Mouse (Mus musculus): Measurements from ENCODE around the gene Shisa5. TPM values are rescaled to one million over a fixed set of nuclear protein-coding genes. Genes with fewer than 3 reads are reported as not detected.

The Shisa5 gene
- polyA plus RNA-seq, 1 experiment = 48.3 TPM

DNA sequence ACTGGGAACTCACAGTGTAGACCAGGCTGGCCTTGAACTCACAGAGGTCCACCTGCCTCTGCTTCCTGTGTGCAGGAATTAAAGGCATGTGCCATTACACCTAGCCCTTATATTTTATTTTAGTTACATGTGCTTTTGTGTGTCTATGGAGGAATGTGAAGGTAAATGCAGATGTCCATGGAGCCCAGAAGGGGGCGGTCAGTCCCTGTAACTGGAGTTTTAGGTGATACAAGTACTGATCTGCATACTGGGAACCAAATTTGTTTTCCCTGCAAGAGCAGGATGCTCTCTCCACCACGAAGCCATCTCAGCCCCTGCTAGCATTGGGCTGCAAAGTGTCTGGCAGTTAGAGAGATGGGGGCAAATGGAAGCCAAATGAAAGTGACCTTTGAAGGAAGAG is 46.6 kb downstream of the Shisa5 start:
- Histone ChIP-seq H3K9me3 (replicated peaks; ENCODE audit: control insufficient read depth, insufficient read depth, low read length, poor library complexity, severe bottlenecking) (no peaks in the 10 kb centered on the region), H3K27me3 (ENCODE audit: control insufficient read depth, insufficient read depth, low read length, poor library complexity, severe bottlenecking) (no peaks in the 10 kb centered on the region), H3K9ac (ENCODE audit: low read depth, poor library complexity, severe bottlenecking) (no peak overlapping the region), H3K4me1 (ENCODE audit: control insufficient read depth, insufficient read depth, low read length) (no peaks in the 10 kb centered on the region), H3K27ac (ENCODE audit: insufficient read depth, low read length) (no peak overlapping the region), H3K4me3 (ENCODE audit: low read depth, low read length) (no peak overlapping the region), H3K36me3 (ENCODE audit: control insufficient read depth, insufficient read depth, low read length, poor library complexity, severe bottlenecking) (peaks cover 6% of the 10 kb centered on the region; the same call in 1 of the 2 replicates)
- peak; percentile 18 for TF ChIP-seq CTCF (IDR thresholded peaks at IDR 0.05; ENCODE audit: low read depth, low read length)
- no peak for TF ChIP-seq POLR2A (IDR thresholded peaks at IDR 0.05; ENCODE audit: insufficient read depth, low read length)

DNA sequence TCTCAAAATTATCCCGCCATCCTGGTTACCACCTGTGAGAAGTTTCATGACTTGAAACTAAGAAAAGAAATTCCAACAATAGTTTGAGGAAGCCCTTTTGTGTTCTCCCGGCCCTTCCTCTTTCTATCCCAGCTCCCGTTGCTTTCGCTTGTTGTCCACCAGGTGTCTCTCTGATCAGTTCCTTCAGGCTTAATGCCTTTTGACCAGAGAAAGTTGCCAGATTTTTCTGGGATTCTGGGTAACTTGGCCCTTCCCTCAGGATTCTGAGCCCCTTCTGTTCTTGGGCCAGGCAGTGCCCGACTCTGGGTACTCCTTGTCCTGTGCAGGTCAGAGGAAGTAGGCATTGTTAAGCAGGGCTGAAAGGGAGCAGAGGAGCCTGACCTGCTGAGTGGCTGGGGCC is 49.6 kb downstream of the Shisa5 start:
- Histone ChIP-seq H3K4me3 (ENCODE audit: low read depth, low read length) (no peak overlapping the region), H3K9ac (ENCODE audit: low read depth, poor library complexity, severe bottlenecking) (no peak overlapping the region), H3K27me3 (ENCODE audit: control insufficient read depth, insufficient read depth, low read length, poor library complexity, severe bottlenecking) (no peaks in the 10 kb centered on the region), H3K4me1 (ENCODE audit: control insufficient read depth, insufficient read depth, low read length) (no peaks in the 10 kb centered on the region), H3K36me3 (ENCODE audit: control insufficient read depth, insufficient read depth, low read length, poor library complexity, severe bottlenecking) (no peaks in the 10 kb centered on the region; the same call in 1 of the 2 replicates), H3K27ac (ENCODE audit: insufficient read depth, low read length) (no peak overlapping the region), H3K9me3 (replicated peaks; ENCODE audit: control insufficient read depth, insufficient read depth, low read length, poor library complexity, severe bottlenecking) (no peaks in the 10 kb centered on the region)
- TF ChIP-seq CTCF (IDR thresholded peaks at IDR 0.05; ENCODE audit: low read depth, low read length) = no peak

DNA sequence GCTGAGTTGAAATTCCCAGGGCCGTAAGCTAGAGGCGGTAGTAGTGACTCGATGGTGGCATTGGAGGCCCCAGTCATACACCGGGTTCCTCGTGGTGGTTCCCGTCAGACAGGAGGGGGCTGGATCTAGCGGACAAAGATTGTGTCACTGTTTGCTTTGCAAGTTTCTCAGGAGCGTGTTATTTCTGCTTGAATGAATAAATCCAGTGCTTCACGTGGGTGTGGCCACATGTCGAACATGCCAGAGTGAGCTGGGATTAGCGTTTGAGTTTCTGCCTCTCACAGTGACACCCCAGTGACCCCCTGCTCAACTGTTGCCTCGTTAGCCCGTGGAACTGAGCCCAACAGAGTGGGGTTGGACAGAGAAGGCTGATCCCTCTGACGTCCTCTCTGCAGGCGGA is 52.1 kb downstream of the Shisa5 start:
- no peak overlapping the region for H3K27ac ChIP-seq (ENCODE audit: insufficient read depth, low read length)
- H3K4me3 ChIP-seq (ENCODE audit: low read depth, low read length) = no peak overlapping the region
- TF ChIP-seq EP300 (IDR thresholded peaks at IDR 0.05; ENCODE audit: insufficient read depth, low read depth, low read length) = no peak
- no peak for TF ChIP-seq POLR2A (IDR thresholded peaks at IDR 0.05; ENCODE audit: insufficient read depth, low read length)
- TF ChIP-seq CTCF (IDR thresholded peaks at IDR 0.05; ENCODE audit: low read depth, low read length) = no peak
- H3K9me3 ChIP-seq (replicated peaks; ENCODE audit: control insufficient read depth, insufficient read depth, low read length, poor library complexity, severe bottlenecking) = no peaks in the 10 kb centered on the region
- peaks cover 3% of the 10 kb centered on the region for H3K4me1 ChIP-seq (ENCODE audit: control insufficient read depth, insufficient read depth, low read length)
- H3K27me3 ChIP-seq (ENCODE audit: control insufficient read depth, insufficient read depth, low read length, poor library complexity, severe bottlenecking) = no peaks in the 10 kb centered on the region
- no peaks in the 10 kb centered on the region; the same call in 1 of the 2 replicates for H3K36me3 ChIP-seq (ENCODE audit: control insufficient read depth, insufficient read depth, low read length, poor library complexity, severe bottlenecking)
- no peak overlapping the region for H3K9ac ChIP-seq (ENCODE audit: low read depth, poor library complexity, severe bottlenecking)

DNA sequence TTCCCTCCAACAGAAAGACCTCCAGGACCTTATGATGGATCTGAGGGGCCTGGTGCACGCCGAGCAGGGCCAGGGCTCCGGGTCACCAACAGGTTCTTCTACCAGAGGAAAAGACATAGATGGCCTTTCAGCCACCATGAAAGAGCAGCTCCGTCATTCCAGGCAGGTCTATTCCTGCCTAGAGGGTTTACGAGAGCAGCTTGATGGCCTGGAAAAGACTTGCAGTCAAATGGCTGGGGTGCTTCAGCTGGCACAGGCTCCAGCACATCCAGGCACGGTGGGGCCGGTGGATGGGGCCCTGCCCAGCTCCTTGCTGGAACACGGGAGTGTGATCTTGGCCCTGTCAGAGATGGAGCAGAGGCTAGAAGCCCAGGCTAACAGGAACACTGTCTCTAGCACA is 53.4 kb downstream of the Shisa5 start:
- peaks cover 4% of the 10 kb centered on the region for H3K4me1 ChIP-seq (ENCODE audit: control insufficient read depth, insufficient read depth, low read length)
- H3K9me3 ChIP-seq (replicated peaks; ENCODE audit: control insufficient read depth, insufficient read depth, low read length, poor library complexity, severe bottlenecking) = no peaks in the 10 kb centered on the region
- H3K27me3 ChIP-seq (ENCODE audit: control insufficient read depth, insufficient read depth, low read length, poor library complexity, severe bottlenecking) = no peaks in the 10 kb centered on the region
- no peak overlapping the region for H3K9ac ChIP-seq (ENCODE audit: low read depth, poor library complexity, severe bottlenecking)
- H3K27ac ChIP-seq (ENCODE audit: insufficient read depth, low read length) = no peak overlapping the region
- H3K36me3 ChIP-seq (ENCODE audit: control insufficient read depth, insufficient read depth, low read length, poor library complexity, severe bottlenecking) = no peaks in the 10 kb centered on the region; the same call in 1 of the 2 replicates
- TF ChIP-seq POLR2A (IDR thresholded peaks at IDR 0.05; ENCODE audit: insufficient read depth, low read length) = no peak
- no peak for TF ChIP-seq CTCF (IDR thresholded peaks at IDR 0.05; ENCODE audit: low read depth, low read length)
- no peak for TF ChIP-seq EP300 (IDR thresholded peaks at IDR 0.05; ENCODE audit: insufficient read depth, low read depth, low read length)
- H3K4me3 ChIP-seq (ENCODE audit: low read depth, low read length) = no peak overlapping the region

DNA sequence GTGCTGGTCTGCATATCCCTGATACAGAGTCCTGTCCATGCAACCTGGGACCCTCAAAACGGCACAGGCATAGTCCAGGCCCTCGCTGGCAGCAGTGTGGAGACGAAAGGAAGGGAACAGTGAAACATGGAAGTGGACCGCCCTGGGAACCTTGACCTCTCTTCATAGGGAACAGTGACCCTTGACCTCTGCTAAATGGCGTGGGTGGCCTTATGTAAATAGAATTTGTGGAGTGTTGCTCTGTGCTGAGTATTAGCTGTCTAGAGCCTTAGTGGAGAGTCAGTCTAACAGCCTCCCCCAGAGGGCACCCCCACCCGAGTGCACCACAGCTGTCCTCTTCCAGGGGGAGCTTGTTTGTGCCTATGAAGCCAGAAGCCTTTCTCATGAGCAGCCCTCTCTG is 54.4 kb downstream of the Shisa5 start:
- Histone ChIP-seq H3K4me1 (ENCODE audit: control insufficient read depth, insufficient read depth, low read length) (peaks cover 6% of the 10 kb centered on the region), H3K9ac (ENCODE audit: low read depth, poor library complexity, severe bottlenecking) (no peak overlapping the region), H3K27me3 (ENCODE audit: control insufficient read depth, insufficient read depth, low read length, poor library complexity, severe bottlenecking) (no peaks in the 10 kb centered on the region), H3K36me3 (ENCODE audit: control insufficient read depth, insufficient read depth, low read length, poor library complexity, severe bottlenecking) (no peaks in the 10 kb centered on the region; the same call in 1 of the 2 replicates), H3K4me3 (ENCODE audit: low read depth, low read length) (no peak overlapping the region), H3K27ac (ENCODE audit: insufficient read depth, low read length) (no peak overlapping the region), H3K9me3 (replicated peaks; ENCODE audit: control insufficient read depth, insufficient read depth, low read length, poor library complexity, severe bottlenecking) (no peaks in the 10 kb centered on the region)
- TF ChIP-seq POLR2A (IDR thresholded peaks at IDR 0.05; ENCODE audit: insufficient read depth, low read length) = no peak
- no peak for TF ChIP-seq CTCF (IDR thresholded peaks at IDR 0.05; ENCODE audit: low read depth, low read length)
- TF ChIP-seq EP300 (IDR thresholded peaks at IDR 0.05; ENCODE audit: insufficient read depth, low read depth, low read length) = no peak

DNA sequence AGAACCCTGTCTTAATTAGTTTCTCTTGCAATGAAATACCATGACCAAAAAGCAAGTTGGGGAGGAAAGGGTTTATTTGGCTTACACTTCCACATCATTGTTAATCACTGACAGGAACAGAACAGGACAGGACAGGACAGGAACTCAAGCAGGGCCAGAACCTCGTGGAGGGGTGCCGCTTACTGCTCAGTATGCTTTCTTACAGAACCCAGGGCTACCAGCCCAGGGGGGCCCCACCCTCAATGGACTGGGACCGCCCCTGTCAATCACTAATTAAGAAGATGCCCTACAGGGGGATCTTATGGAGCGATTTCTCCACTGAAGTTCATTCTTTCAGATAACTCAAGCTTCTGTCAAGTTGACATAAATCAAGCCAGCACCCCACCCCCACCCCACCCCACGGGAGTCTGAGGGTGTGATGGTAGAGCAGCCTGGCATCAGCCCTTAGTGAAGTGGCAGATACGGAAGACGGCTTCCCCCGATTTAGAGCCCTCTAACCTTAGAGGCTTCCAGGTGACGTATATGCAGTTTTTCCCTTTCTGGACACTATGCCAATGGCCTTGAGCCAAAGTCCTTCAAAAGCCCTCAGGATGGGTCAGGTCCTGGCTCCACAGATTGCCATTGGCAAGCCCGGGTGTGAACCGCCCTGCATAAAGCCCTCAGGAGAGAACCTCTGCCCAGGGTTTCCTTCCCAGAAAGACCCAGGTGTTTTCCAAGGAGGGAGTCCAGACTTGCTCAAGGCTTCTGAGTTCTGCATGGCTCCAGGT is 55.6 kb downstream of the Shisa5 start:
- TF ChIP-seq CTCF (IDR thresholded peaks at IDR 0.05; ENCODE audit: low read depth, low read length) (no peak), POLR2A (IDR thresholded peaks at IDR 0.05; ENCODE audit: insufficient read depth, low read length) (no peak), EP300 (IDR thresholded peaks at IDR 0.05; ENCODE audit: insufficient read depth, low read depth, low read length) (no peak)
- Histone ChIP-seq H3K27ac (ENCODE audit: insufficient read depth, low read length) (peak overlapping the region; percentile 78), H3K4me1 (ENCODE audit: control insufficient read depth, insufficient read depth, low read length) (peaks cover 6% of the 10 kb centered on the region), H3K4me3 (ENCODE audit: low read depth, low read length) (peak overlapping the region; percentile 61), H3K27me3 (ENCODE audit: control insufficient read depth, insufficient read depth, low read length, poor library complexity, severe bottlenecking) (no peaks in the 10 kb centered on the region), H3K36me3 (ENCODE audit: control insufficient read depth, insufficient read depth, low read length, poor library complexity, severe bottlenecking) (no peaks in the 10 kb centered on the region; the same call in 1 of the 2 replicates), H3K9me3 (replicated peaks; ENCODE audit: control insufficient read depth, insufficient read depth, low read length, poor library complexity, severe bottlenecking) (no peaks in the 10 kb centered on the region), H3K9ac (ENCODE audit: low read depth, poor library complexity, severe bottlenecking) (peak overlapping the region; percentile 83; the same call in 1 of the 2 replicates)

All from ES-Bruce4 (cell line).